Comparison of ENCODE assay signal across 1 mouse cellular context in the genomic region with DNA sequence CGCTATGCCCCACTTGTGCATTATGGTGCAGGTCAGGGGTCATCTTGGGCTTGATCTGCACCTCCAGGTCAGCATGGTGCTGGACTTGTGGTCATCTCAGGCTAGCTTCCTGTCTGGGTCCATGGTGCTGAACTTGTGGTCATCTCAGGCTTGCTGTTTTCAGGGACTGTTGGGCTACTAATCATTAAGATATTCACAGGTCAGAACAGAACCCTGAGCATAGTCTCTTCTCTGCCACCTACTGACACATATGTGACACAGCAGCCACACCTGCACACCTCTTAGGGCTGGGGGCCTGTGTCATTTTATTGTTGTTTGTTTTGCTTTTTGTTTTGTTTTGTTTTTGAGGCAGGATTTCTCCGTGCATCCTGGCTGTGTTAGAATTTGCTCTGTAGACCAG.
TF ChIP-seq lines count a peak whose summit lies in the region.

No protein-coding gene starts in this region.

TF ChIP-seq in CH12.LX, 34 proteins besides CTCF, POLR2A, EP300 and RAD21 (continued from another document):
- TF ChIP-seq MAFK (IDR thresholded peaks at IDR 0.05; ENCODE audit: insufficient replicate concordance, low read length) (peak; percentile 95), TCF12 (IDR thresholded peaks at IDR 0.05; ENCODE audit: low read depth, low read length) (no peak), ZMIZ1 (IDR thresholded peaks at IDR 0.05; ENCODE audit: low read depth, low read length) (no peak), NRF1 (IDR thresholded peaks at IDR 0.05; ENCODE audit: low read depth, low read length) (no peak), SMC3 (IDR thresholded peaks at IDR 0.05; ENCODE audit: low read depth, low read length) (peak; percentile 94), ZC3H11A (IDR thresholded peaks at IDR 0.05; ENCODE audit: low read depth, low read length) (peak; percentile 48; the same call in 1 of the 2 replicates), JUND (conservative IDR thresholded peaks at IDR 0.05; ENCODE audit: low read depth, low read length) (0 out of 2 replicates have a peak, but pooled peaks have one; percentile 14)
